Comparison of ENCODE assay signal across 23 mouse cellular contexts in the genomic region with DNA sequence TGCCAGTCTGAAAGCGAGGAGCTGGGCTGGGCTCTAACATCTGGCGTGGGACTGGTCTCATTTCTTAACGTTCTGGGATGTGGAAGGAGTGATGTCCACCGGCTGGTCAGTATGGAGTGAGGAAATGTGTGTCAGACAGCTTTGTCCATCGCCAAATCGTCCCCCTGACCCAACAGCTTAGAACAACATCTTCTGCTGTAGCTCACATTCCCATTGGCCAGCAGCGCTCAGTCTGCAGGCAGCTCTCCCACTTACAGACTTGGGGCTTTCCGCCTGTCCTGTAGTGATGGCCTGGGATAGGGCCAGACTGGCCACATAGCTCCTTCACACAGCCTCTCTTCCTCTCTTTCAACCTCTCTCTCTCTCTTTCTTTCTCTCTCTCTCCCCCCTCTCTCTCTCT.
DNase-seq lines count a peak whose midpoint lies in the region; ATAC-seq and TF ChIP-seq lines count a peak whose summit lies in the region.
"Had no signal": no experiment of that assay in that cellular context is flagged by ENCODE, and none has a peak within 500 bp of the region (broad histone marks: within the 10 kb centered on the region; RNA-seq: fewer than 3 reads in every experiment).

No protein-coding gene starts in this region.

- TF ChIP-seq POLR2A in lung, adult 2 months (IDR thresholded peaks at IDR 0.05; ENCODE audit: borderline replicate concordance, extremely low read depth, low read depth, low read length): no peak

- H3K27me3 ChIP-seq in forebrain, embryonic 10.5 days (ENCODE audit: poor library complexity, severe bottlenecking): peaks cover 48% of the 10 kb centered on the region
- peaks cover 24% of the 10 kb centered on the region for H3K27me3 ChIP-seq in forebrain, embryonic 13.5 days
- H3K27me3 ChIP-seq in kidney, embryonic 16.5 days (ENCODE audit: insufficient read depth, low read length): no peaks in the 10 kb centered on the region
- no peaks in the 10 kb centered on the region for H3K27me3 ChIP-seq in lung, postnatal 0 days (replicated peaks; ENCODE audit: insufficient read depth, low read length)
- no peaks in the 10 kb centered on the region for H3K27me3 ChIP-seq in stomach, postnatal 0 days (ENCODE audit: control insufficient read depth, insufficient read depth, low read length)

- H3K27ac ChIP-seq in forebrain, embryonic 10.5 days: 0 out of 2 replicates have a peak overlapping the region, but pooled peaks have one; percentile 22
- no peak overlapping the region for H3K27ac ChIP-seq in forebrain, embryonic 13.5 days
- peak overlapping the region; percentile 48; the same call in 1 of the 2 replicates for H3K27ac ChIP-seq in kidney, embryonic 16.5 days (ENCODE audit: low read length)
- H3K27ac ChIP-seq in lung, postnatal 0 days (ENCODE audit: low read length): no peak overlapping the region
- H3K27ac ChIP-seq in stomach, postnatal 0 days (replicated peaks): no peak overlapping the region
- H3K27ac ChIP-seq: heart, adult 2 months; hindbrain, postnatal 0 days; liver, embryonic 12.5 days; midbrain, embryonic 10.5 days had no signal

- no peak overlapping the region for H3K4me3 ChIP-seq in forebrain, embryonic 10.5 days
- no peak overlapping the region for H3K4me3 ChIP-seq in forebrain, embryonic 13.5 days
- no peak overlapping the region for H3K4me3 ChIP-seq in kidney, embryonic 16.5 days (ENCODE audit: low read length)
- no peak overlapping the region for H3K4me3 ChIP-seq in lung, postnatal 0 days (ENCODE audit: low read depth, low read length)
- no peak overlapping the region for H3K4me3 ChIP-seq in lung, adult 2 months (replicated peaks; ENCODE audit: extremely low read depth, low read depth, low read length)
- H3K4me3 ChIP-seq in stomach, postnatal 0 days (ENCODE audit: low read depth, low read length): no peak overlapping the region
- H3K4me3 ChIP-seq: heart, adult 2 months; limb, embryonic 12.5 days; liver, embryonic 12.5 days; midbrain, embryonic 10.5 days; neural tube, embryonic 15.5 days had no signal

- no peaks in the 10 kb centered on the region for H3K9me3 ChIP-seq in forebrain, embryonic 10.5 days
- no peaks in the 10 kb centered on the region for H3K9me3 ChIP-seq in forebrain, embryonic 13.5 days (replicated peaks)
- no peaks in the 10 kb centered on the region for H3K9me3 ChIP-seq in kidney, embryonic 16.5 days (ENCODE audit: low read length)
- no peaks in the 10 kb centered on the region for H3K9me3 ChIP-seq in lung, postnatal 0 days (ENCODE audit: low read length)
- H3K9me3 ChIP-seq in stomach, postnatal 0 days (ENCODE audit: control insufficient read depth, low read length): no peaks in the 10 kb centered on the region
- H3K9me3 ChIP-seq: limb, embryonic 12.5 days; liver, embryonic 12.5 days; midbrain, embryonic 10.5 days; neural tube, embryonic 15.5 days had no signal

- ATAC-seq in forebrain, embryonic 13.5 days: no peak
- ATAC-seq in kidney, embryonic 16.5 days (ENCODE audit: low FRiP score, low TSS enrichment): 0 out of 2 replicates have a peak, but pooled peaks have one; percentile 69
- peak; percentile 27; the same call in 1 of the 2 replicates for ATAC-seq in lung, postnatal 0 days
- ATAC-seq in stomach, postnatal 0 days (ENCODE audit: low FRiP score, low TSS enrichment): peak; percentile 40; the same call in 1 of the 2 replicates
- ATAC-seq: forebrain, postnatal 0 days; hindbrain, postnatal 0 days; intestine, embryonic 16.5 days; liver, embryonic 12.5 days had no signal

- H3K9ac ChIP-seq in forebrain, embryonic 13.5 days: no peak overlapping the region
- H3K9ac ChIP-seq in kidney, embryonic 16.5 days (replicated peaks; ENCODE audit: low read length): no peak overlapping the region
- H3K9ac ChIP-seq in lung, postnatal 0 days (replicated peaks; ENCODE audit: low read depth): no peak overlapping the region
- no peak overlapping the region for H3K9ac ChIP-seq in stomach, postnatal 0 days (ENCODE audit: low read length)
- H3K9ac ChIP-seq: forebrain, postnatal 0 days; limb, embryonic 12.5 days; liver, embryonic 12.5 days; neural tube, embryonic 15.5 days had no signal

- H3K4me1 ChIP-seq in forebrain, embryonic 10.5 days: peaks cover 55% of the 10 kb centered on the region
- H3K4me1 ChIP-seq in forebrain, embryonic 13.5 days: peaks cover 21% of the 10 kb centered on the region
- H3K4me1 ChIP-seq in kidney, embryonic 16.5 days (ENCODE audit: insufficient read depth, low read length): peaks cover 24% of the 10 kb centered on the region
- H3K4me1 ChIP-seq in lung, postnatal 0 days (ENCODE audit: insufficient read depth, low read depth, low read length): no peaks in the 10 kb centered on the region; the same call in 1 of the 2 replicates
- no peaks in the 10 kb centered on the region for H3K4me1 ChIP-seq in lung, adult 2 months (ENCODE audit: control insufficient read depth, insufficient read depth, low read length)
- H3K4me1 ChIP-seq in stomach, postnatal 0 days (replicated peaks; ENCODE audit: control insufficient read depth, insufficient read depth): peaks cover 8% of the 10 kb centered on the region; the same call in 1 of the 2 replicates

- DNase-seq in forebrain, embryonic 10.5 days (ENCODE audit: extremely low spot score, low spot score): no peak
- DNase-seq in kidney, adult 11 months: no peak
- DNase-seq in lung, postnatal 0 days (ENCODE audit: low spot score): peak; percentile 44
- DNase-seq in lung, adult 2 months: no peak
- no peak for DNase-seq in stomach, postnatal 0 days (ENCODE audit: low spot score)
- no peak for DNase-seq in adrenal gland, postnatal 4 days (ENCODE audit: low spot score in 2 of 2)
- DNase-seq: adrenal gland, postnatal 10 days; cerebellum, adult 8-10 months; cerebellum, postnatal 36 days; embryo, embryonic 11 days; forebrain, postnatal 0 days; gastrocnemius, postnatal 36 days; heart, adult 2 months; layer of hippocampus, postnatal 36 days; lung, adult 18-20 months had no signal

- no peaks in the 10 kb centered on the region for H3K36me3 ChIP-seq in forebrain, embryonic 10.5 days (replicated peaks)
- H3K36me3 ChIP-seq in forebrain, embryonic 13.5 days (ENCODE audit: poor library complexity, severe bottlenecking): no peaks in the 10 kb centered on the region
- no peaks in the 10 kb centered on the region for H3K36me3 ChIP-seq in kidney, embryonic 16.5 days (ENCODE audit: insufficient read depth, low read length)
- H3K36me3 ChIP-seq in lung, postnatal 0 days (ENCODE audit: insufficient read depth, low read length): no peaks in the 10 kb centered on the region
- no peaks in the 10 kb centered on the region for H3K36me3 ChIP-seq in stomach, postnatal 0 days (ENCODE audit: control insufficient read depth, insufficient read depth, low read length)
- H3K36me3 ChIP-seq: limb, embryonic 12.5 days; liver, embryonic 12.5 days; midbrain, embryonic 10.5 days; neural tube, embryonic 15.5 days had no signal

- no peak overlapping the region for H3K4me2 ChIP-seq in forebrain, embryonic 13.5 days
- no peak overlapping the region for H3K4me2 ChIP-seq in kidney, embryonic 16.5 days (replicated peaks; ENCODE audit: low read depth, low read length)
- no peak overlapping the region for H3K4me2 ChIP-seq in lung, postnatal 0 days (replicated peaks; ENCODE audit: low read depth, low read length)
- no peak overlapping the region for H3K4me2 ChIP-seq in stomach, postnatal 0 days (replicated peaks; ENCODE audit: low read depth)
- H3K4me2 ChIP-seq: limb, embryonic 12.5 days; liver, embryonic 12.5 days; neural tube, embryonic 15.5 days had no signal

- no peak for TF ChIP-seq EP300 in lung, postnatal 0 days (IDR thresholded peaks at IDR 0.05)
- TF ChIP-seq EP300 in stomach, postnatal 0 days (optimal IDR thresholded peaks at IDR 0.05): no peak

- no peak for TF ChIP-seq CTCF in lung, postnatal 0 days (IDR thresholded peaks at IDR 0.05)
- TF ChIP-seq CTCF in lung, adult 2 months (IDR thresholded peaks at IDR 0.05; ENCODE audit: insufficient read depth, low read length): no peak
- no peak for TF ChIP-seq CTCF in stomach, postnatal 0 days (IDR thresholded peaks at IDR 0.05; ENCODE audit: low read depth)

- WGBS in forebrain, embryonic 10.5 days: 86% methylated on average over 8 of the region's 8 CpGs
- WGBS in forebrain, embryonic 13.5 days: 91% methylated on average over 8 of the region's 8 CpGs
- WGBS in kidney, embryonic 16.5 days: 52% methylated on average over 8 of the region's 8 CpGs
- 64% methylated on average over 8 of the region's 8 CpGs for WGBS in lung, postnatal 0 days
- 72% methylated on average over 8 of the region's 8 CpGs for WGBS in lung, adult 2 months
- WGBS in stomach, postnatal 0 days: 70% methylated on average over 8 of the region's 8 CpGs

Comparison
In these comparisons a context has a peak if more than half of its experiments do, and no peak if none do; other contexts are left out.
1. H3K27ac ChIP-seq: peak in forebrain, embryonic 10.5 days (single experiment) and kidney, embryonic 16.5 days (single experiment); none in forebrain, embryonic 13.5 days (single experiment), lung, postnatal 0 days (single experiment) and stomach, postnatal 0 days (single experiment).